Mouse (Mus musculus) CH12.LX (cell line): Measurements from ENCODE around the gene Tns3.

Experiments used
- CTCF ChIP-seq, 2 experiments: IDR thresholded peaks in 1 of 2; conservative IDR thresholded peaks in 1 of 2; 2 replicates each; pipeline ENCODE4 v1.5.1; 2011 to 2012; ENCODE audit warnings: low read depth in 2 of 2, low read length in 2 of 2, improper control_type of control experiment in 1 of 2, inconsistent platforms in 1 of 2, mild to moderate bottlenecking in 1 of 2, moderate library complexity in 1 of 2
- MAZ ChIP-seq: IDR thresholded peaks from 2 replicates; pipeline ENCODE4 v1.6.1; 2012; ENCODE audit warnings: low read depth, mild to moderate bottlenecking, inconsistent platforms, low read length, improper control_type of control experiment, moderate library complexity
- POLR2A ChIP-seq: IDR thresholded peaks from 2 replicates; pipeline ENCODE4 v1.6.1; 2011; ENCODE audit warnings: low read depth, mild to moderate bottlenecking, improper control_type of control experiment, low read length

GRCm38 (mm10) chr11:8702532-8702886, 38.2 kb upstream of the Tns3 start:
- no peak for TF ChIP-seq POLR2A
- TF ChIP-seq CTCF (conservative IDR thresholded peaks at IDR 0.05 in 1 of 2, IDR thresholded peaks at IDR 0.05 in 1 of 2; ENCODE audit: low read depth in 2 of 2, low read length in 2 of 2), result no peak
- no peak for TF ChIP-seq MAZ
